Mouse (Mus musculus) neural tube, embryonic 13.5 days (tissue): Measurements from ENCODE around the gene Tns1. TPM values are rescaled to one million over a fixed set of nuclear protein-coding genes. Genes with fewer than 3 reads are reported as not detected.

Experiments used
- ATAC-seq: fragments of 200-750 bp; cut with Nextera tagmentation; 2 replicates; pipeline ENCODE4 v1.8.0; 2017; ENCODE audit warnings: low read depth, mild to moderate bottlenecking, moderate TSS enrichment, moderate library complexity
- H3K27ac ChIP-seq: fragments of 300-500 bp; sonication (generic); replicated peaks from 2 replicates; pipeline ENCODE4 v1.5.1; 2015; ENCODE audit warnings: moderate library complexity, mild to moderate bottlenecking, inconsistent platforms
- H3K27me3 ChIP-seq: fragments of 300-500 bp; sonication (generic); 2 replicates; pipeline ENCODE4 v1.6.1; 2015; ENCODE audit warnings: mild to moderate bottlenecking, inconsistent platforms
- H3K36me3 ChIP-seq: fragments of 300-500 bp; sonication (generic); 2 replicates; pipeline ENCODE4 v1.6.1; 2015; ENCODE audit warnings: mild to moderate bottlenecking, inconsistent platforms
- H3K4me1 ChIP-seq: fragments of 300-500 bp; sonication (generic); replicated peaks from 2 replicates; pipeline ENCODE4 v1.6.1; 2015; ENCODE audit warnings: inconsistent platforms
- H3K4me2 ChIP-seq: fragments of 300-500 bp; sonication (generic); 2 replicates; pipeline ENCODE4 v1.6.1; 2015; ENCODE audit warnings: inconsistent platforms, mild to moderate bottlenecking, moderate library complexity
- H3K4me3 ChIP-seq: fragments of 300-500 bp; sonication (generic); 2 replicates; pipeline ENCODE4 v1.5.1; 2015; ENCODE audit warnings: mild to moderate bottlenecking, inconsistent platforms
- H3K9ac ChIP-seq: fragments of 300-500 bp; sonication (generic); 2 replicates; pipeline ENCODE4 v1.6.1; 2015; ENCODE audit warnings: moderate library complexity, mild to moderate bottlenecking, inconsistent platforms
- H3K9me3 ChIP-seq: fragments of 300-500 bp; sonication (generic); 2 replicates; pipeline ENCODE4 v1.6.1; 2016; ENCODE audit warnings: inconsistent platforms
- WGBS: fragments of 180-500 bp; shearing (Covaris S2); methylation state at CpG from one replicate; pipeline ENCODE4 v1.1.7; 2015; 5-methylcytosine and 5-hydroxymethylcytosine counted together
- polyA plus RNA-seq: library from polyadenylated mRNA; unstranded; fragments of >200 nt; fragmentation: Nextera tagmentation; extraction: Ambion mirVana; gene quantifications from 2 replicates; pipeline ENCODE4 v1.2.1, GENCODE M21; 2015

Gene Tns1
- polyA plus RNA-seq, 1 experiment from 2014 or later, result 15.8 TPM

- Histone ChIP-seq H3K36me3 (no peaks in the 10 kb centered on the region), H3K4me1 (peaks cover 7% of the 10 kb centered on the region), H3K27ac (no peak overlapping the region), H3K4me2 (no peak overlapping the region), H3K9me3 (no peaks in the 10 kb centered on the region), H3K4me3 (no peak overlapping the region), H3K9ac (no peak overlapping the region), H3K27me3 (no peaks in the 10 kb centered on the region)
- 42% methylated on average over 2 of the region's 2 CpGs for WGBS
- no peak for ATAC-seq
Observed at GRCm38 (mm10) chr1:74051349-74051748, 72.9 kb downstream of the Tns1 start.

- peaks cover 7% of the 10 kb centered on the region for H3K4me1 ChIP-seq
- H3K9me3 ChIP-seq, result no peaks in the 10 kb centered on the region
- no peak overlapping the region for H3K9ac ChIP-seq
- no peaks in the 10 kb centered on the region for H3K27me3 ChIP-seq
- WGBS, result 84% methylated on average over 17 of the region's 17 CpGs
- no peak for ATAC-seq
- H3K4me2 ChIP-seq, result no peak overlapping the region
- H3K36me3 ChIP-seq, result no peaks in the 10 kb centered on the region
- no peak overlapping the region for H3K4me3 ChIP-seq
- H3K27ac ChIP-seq, result no peak overlapping the region
Observed at GRCm38 (mm10) chr1:74049430-74049829, 74.8 kb downstream of the Tns1 start.

DNA sequence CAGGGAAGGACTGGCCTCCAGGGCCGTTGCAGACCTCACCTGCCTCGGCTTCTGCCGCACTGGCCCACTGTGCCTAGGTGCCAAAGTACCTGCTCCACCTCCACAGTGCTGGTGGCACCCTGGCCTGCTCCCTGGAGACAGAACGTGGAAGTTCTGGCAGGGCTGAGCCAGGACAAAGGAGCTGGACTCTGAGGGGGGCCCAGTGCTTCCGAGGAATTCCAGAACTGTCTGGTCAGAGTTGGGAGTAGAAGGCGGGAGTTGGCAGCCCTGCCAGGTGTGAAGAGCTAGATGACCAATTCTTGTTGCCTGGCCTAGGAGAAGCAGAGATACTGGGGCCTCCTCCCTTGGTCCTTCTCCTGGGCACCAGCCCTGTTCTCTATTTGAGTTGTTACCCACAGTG, 76.5 kb downstream of the Tns1 start:
- 78% methylated on average over 6 of the region's 6 CpGs for WGBS
- no peak for ATAC-seq
- H3K4me3 ChIP-seq, result no peak overlapping the region
- H3K4me2 ChIP-seq, result no peak overlapping the region
- H3K9ac ChIP-seq, result no peak overlapping the region
- no peaks in the 10 kb centered on the region for H3K27me3 ChIP-seq
- H3K9me3 ChIP-seq, result no peaks in the 10 kb centered on the region
- no peak overlapping the region for H3K27ac ChIP-seq
- peaks cover 18% of the 10 kb centered on the region for H3K4me1 ChIP-seq
- no peaks in the 10 kb centered on the region for H3K36me3 ChIP-seq

- Histone ChIP-seq H3K27ac (no peak overlapping the region), H3K9ac (no peak overlapping the region), H3K4me3 (no peak overlapping the region), H3K36me3 (no peaks in the 10 kb centered on the region), H3K27me3 (no peaks in the 10 kb centered on the region), H3K4me1 (peaks cover 23% of the 10 kb centered on the region), H3K9me3 (no peaks in the 10 kb centered on the region), H3K4me2 (no peak overlapping the region)
- ATAC-seq, result no peak
- WGBS, result 59% methylated on average over 2 of the region's 2 CpGs
Observed at GRCm38 (mm10) chr1:74047311-74047710, 76.9 kb downstream of the Tns1 start.

DNA sequence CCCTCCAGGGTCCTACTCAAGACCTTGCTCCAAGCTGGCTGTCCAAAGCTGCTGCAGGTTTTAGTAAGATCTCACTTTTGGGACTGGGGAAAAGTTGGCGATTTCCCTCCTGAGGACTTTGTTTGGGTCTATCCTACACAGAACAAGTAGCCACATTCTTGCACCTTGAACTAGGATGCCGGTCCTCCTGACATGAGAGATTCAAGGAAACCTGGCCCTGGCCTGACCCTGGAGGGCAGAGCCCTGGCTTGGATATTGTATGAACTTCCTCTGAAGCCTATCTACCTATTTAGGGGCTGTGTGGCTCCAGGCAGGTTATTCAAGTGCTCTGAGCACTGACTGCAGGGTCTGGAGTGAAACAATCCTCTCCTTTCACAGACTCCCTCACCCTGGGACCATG, 79.2 kb downstream of the Tns1 start:
- H3K27ac ChIP-seq, result no peak overlapping the region
- no peak for ATAC-seq
- H3K4me1 ChIP-seq, result peaks cover 41% of the 10 kb centered on the region
- no peaks in the 10 kb centered on the region for H3K36me3 ChIP-seq
- 94% methylated on average over 2 of the region's 2 CpGs for WGBS
- H3K4me2 ChIP-seq, result no peak overlapping the region
- no peaks in the 10 kb centered on the region for H3K27me3 ChIP-seq
- no peaks in the 10 kb centered on the region for H3K9me3 ChIP-seq
- H3K9ac ChIP-seq, result no peak overlapping the region
- H3K4me3 ChIP-seq, result no peak overlapping the region

DNA sequence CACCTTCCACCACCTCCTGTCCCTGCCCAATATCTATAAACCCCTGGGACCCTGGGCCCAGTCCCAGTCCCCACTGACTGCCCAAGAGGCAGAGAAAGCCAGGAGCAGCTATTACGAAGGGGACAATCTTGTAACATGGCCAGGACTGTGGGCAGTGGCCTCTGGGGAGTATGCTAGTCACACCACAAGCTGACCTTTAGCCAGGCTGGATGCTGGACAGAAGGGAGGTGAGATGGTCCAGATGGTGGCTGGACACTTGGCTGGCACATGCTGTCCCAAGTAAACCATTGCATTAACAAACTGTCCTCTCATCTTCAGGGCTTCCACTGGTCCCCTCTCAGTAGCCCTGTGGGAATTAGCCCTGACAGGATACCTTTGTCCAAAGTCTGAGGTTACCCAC, 79.8 kb downstream of the Tns1 start:
- Histone ChIP-seq H3K36me3 (no peaks in the 10 kb centered on the region), H3K9ac (no peak overlapping the region), H3K9me3 (no peaks in the 10 kb centered on the region), H3K4me2 (no peak overlapping the region), H3K4me3 (no peak overlapping the region), H3K27ac (no peak overlapping the region), H3K4me1 (peaks cover 41% of the 10 kb centered on the region), H3K27me3 (no peaks in the 10 kb centered on the region)
- no peak for ATAC-seq
- WGBS, result 81% methylated on average over 1 of the region's 1 CpGs

- WGBS, result 71% methylated on average over 4 of the region's 4 CpGs
- no peaks in the 10 kb centered on the region for H3K9me3 ChIP-seq
- no peak overlapping the region for H3K9ac ChIP-seq
- no peaks in the 10 kb centered on the region for H3K27me3 ChIP-seq
- no peaks in the 10 kb centered on the region for H3K36me3 ChIP-seq
- ATAC-seq, result no peak
- no peak overlapping the region for H3K4me2 ChIP-seq
- H3K4me3 ChIP-seq, result no peak overlapping the region
- no peak overlapping the region for H3K27ac ChIP-seq
- H3K4me1 ChIP-seq, result peaks cover 41% of the 10 kb centered on the region
Observed at GRCm38 (mm10) chr1:74043584-74044105, 80.6 kb downstream of the Tns1 start.

DNA sequence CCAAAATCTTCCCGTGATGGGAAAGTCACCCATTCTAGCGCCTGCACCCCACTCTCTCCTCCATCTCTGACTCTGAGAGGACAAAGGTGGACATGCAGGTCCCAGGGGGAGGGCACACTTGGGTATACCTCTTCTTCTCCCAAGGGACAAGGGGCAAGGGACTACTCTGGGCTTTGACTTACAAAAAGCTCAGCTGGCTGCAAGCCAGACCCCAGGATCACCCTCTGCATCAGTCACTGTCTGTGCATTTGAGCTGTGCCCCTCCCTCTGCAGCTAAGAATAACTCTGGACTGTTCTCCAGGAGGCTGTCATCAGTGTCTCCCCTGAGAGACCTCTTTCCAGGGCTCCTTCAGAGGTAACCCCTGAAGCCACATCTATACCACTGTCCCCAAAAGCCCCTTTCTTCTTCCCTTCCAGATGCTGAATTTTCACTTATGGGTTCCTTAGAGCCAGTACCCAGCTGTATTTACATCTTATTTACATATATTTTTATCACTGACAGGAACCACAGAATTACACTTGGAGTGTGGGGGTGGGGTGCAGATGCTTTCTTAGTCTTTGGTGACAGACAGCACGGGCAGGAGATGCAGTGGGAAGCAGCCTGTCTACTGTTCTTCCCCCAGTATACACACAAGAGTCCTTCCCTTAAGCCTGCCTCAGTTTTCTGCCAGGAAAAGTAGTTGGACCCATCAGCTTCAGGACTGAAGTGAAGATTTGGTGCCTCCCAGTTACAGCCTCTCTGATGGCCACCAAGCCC, 81.4 kb downstream of the Tns1 start:
- Histone ChIP-seq H3K4me1 (peaks cover 41% of the 10 kb centered on the region), H3K27me3 (no peaks in the 10 kb centered on the region), H3K36me3 (no peaks in the 10 kb centered on the region), H3K27ac (no peak overlapping the region), H3K4me2 (no peak overlapping the region), H3K9ac (no peak overlapping the region), H3K4me3 (no peak overlapping the region), H3K9me3 (no peaks in the 10 kb centered on the region)
- 0 out of 2 replicates have a peak, but pooled peaks have one; percentile 37 for ATAC-seq
- 67% methylated on average over 3 of the region's 3 CpGs for WGBS

GRCm38 (mm10) chr1:74041692-74042091, 82.6 kb downstream of the Tns1 start:
- Histone ChIP-seq H3K9me3 (no peaks in the 10 kb centered on the region), H3K36me3 (no peaks in the 10 kb centered on the region), H3K27ac (0 out of 2 replicates have a peak overlapping the region, but pooled peaks have one; percentile 6), H3K9ac (no peak overlapping the region), H3K4me3 (no peak overlapping the region), H3K4me2 (no peak overlapping the region), H3K27me3 (peaks cover 8% of the 10 kb centered on the region), H3K4me1 (peaks cover 42% of the 10 kb centered on the region)
- no peak for ATAC-seq
- 41% methylated on average over 8 of the region's 8 CpGs for WGBS

GRCm38 (mm10) chr1:74041178-74041577, 83.1 kb downstream of the Tns1 start:
- no peak for ATAC-seq
- H3K36me3 ChIP-seq, result no peaks in the 10 kb centered on the region
- 76% methylated on average over 7 of the region's 7 CpGs for WGBS
- H3K4me3 ChIP-seq, result no peak overlapping the region
- no peak overlapping the region for H3K27ac ChIP-seq
- no peak overlapping the region for H3K4me2 ChIP-seq
- peaks cover 48% of the 10 kb centered on the region for H3K4me1 ChIP-seq
- no peaks in the 10 kb centered on the region for H3K9me3 ChIP-seq
- H3K27me3 ChIP-seq, result peaks cover 13% of the 10 kb centered on the region
- no peak overlapping the region for H3K9ac ChIP-seq

DNA sequence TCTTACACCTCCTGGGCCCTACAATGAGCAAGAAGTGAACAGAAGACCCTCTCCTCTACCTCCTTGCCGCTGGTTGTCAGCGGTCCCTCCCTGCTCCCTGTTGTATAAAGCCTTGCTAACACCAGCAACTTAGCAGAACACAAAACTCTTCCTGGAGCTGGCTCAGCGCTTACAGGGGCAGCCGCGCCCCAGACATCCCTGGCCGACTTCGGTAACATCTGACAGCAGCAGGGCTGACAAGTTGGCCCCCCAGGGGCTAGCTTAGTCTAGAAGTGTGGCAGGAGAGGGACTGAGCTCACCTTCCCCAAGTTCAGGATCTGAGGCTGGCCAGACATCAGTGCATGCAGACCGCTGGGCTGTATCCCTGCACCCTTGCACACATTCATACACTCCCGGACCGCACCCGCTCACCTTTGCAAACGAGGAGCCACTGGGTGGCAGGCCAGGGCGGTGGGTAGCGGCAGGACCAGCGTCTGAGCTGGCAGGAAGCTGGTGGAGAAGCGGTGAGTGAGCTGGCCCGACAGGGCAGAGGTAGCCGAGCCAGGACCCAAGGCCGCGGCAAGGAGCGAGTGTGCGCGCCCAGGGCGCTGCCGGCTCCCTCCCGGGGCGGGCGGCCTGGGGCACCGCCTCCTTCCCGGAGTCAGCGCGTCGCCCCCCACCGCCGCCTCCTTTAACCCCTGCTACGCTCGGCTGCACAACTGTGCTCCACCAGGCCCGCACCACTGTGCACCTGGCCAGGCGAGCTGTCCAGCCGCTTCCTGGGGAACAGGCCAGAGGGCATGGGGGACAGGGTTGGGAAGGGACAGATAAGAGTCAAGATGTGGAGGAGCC, 87.5 kb downstream of the Tns1 start:
- no peaks in the 10 kb centered on the region for H3K9me3 ChIP-seq
- 7% methylated on average over 35 of the region's 40 CpGs for WGBS
- no peak overlapping the region; the same call in 1 of the 2 replicates for H3K27ac ChIP-seq
- peak overlapping the region; percentile 63 for H3K9ac ChIP-seq
- H3K4me2 ChIP-seq, result peak overlapping the region; percentile 60
- H3K4me3 ChIP-seq, result peak overlapping the region; percentile 40
- H3K27me3 ChIP-seq, result peaks cover 15% of the 10 kb centered on the region
- no peaks in the 10 kb centered on the region for H3K36me3 ChIP-seq
- ATAC-seq, result peak; percentile 65; the same call in 1 of the 2 replicates
- H3K4me1 ChIP-seq, result peaks cover 43% of the 10 kb centered on the region

GRCm38 (mm10) chr1:74035912-74036489, 88.2 kb downstream of the Tns1 start:
- H3K4me3 ChIP-seq, result peak overlapping the region; percentile 40
- no peaks in the 10 kb centered on the region for H3K9me3 ChIP-seq
- H3K4me2 ChIP-seq, result peak overlapping the region; percentile 60
- peaks cover 15% of the 10 kb centered on the region for H3K27me3 ChIP-seq
- no peak overlapping the region for H3K27ac ChIP-seq
- 53% methylated on average over 3 of the region's 3 CpGs for WGBS
- no peak for ATAC-seq
- 0 out of 2 replicates have a peak overlapping the region, but pooled peaks have one; percentile 26 for H3K9ac ChIP-seq
- H3K4me1 ChIP-seq, result peaks cover 43% of the 10 kb centered on the region
- H3K36me3 ChIP-seq, result no peaks in the 10 kb centered on the region
